Mouse (Mus musculus) spleen, adult 2 months (tissue): ENCODE results near the gene Synm.

Experiments used
- CTCF ChIP-seq: fragments of 200-500 bp; IDR thresholded peaks from 2 replicates; pipeline ENCODE4 v1.5.1; 2011; ENCODE audit warnings: mild to moderate bottlenecking, inconsistent platforms; ENCODE audit not compliant: insufficient read depth, insufficient read length, insufficient replicate concordance; ENCODE audit errors: extremely low read depth
- POLR2A ChIP-seq: fragments of 200-500 bp; IDR thresholded peaks from 2 replicates; pipeline ENCODE4 v1.6.1; 2011; ENCODE audit warnings: low read depth, low read length, inconsistent platforms

DNA sequence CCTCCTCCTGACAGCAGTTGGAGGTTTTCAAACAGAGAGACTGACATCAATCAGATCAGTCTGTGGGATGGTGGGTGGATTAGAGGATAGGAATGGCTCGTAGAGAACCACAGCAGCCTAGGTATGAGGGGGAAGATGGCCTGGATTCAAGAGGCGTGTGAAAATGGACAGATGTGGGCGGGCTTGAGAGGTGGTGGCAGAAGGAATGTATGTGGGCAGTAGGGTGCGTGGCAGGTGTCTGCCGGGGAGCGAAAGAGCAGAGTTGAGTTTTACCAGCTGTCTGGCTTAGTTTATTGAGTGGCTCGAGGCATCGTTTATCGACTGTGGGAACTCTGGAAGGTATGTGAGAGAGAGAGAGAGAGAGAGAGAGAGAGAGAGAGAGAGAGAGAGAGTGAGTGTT lies 78.5 kb downstream of the Synm start:
- TF ChIP-seq POLR2A (no peak), CTCF (no peak)
